Mouse (Mus musculus) megakaryocyte-erythroid progenitor cell, adult 5-6 weeks (primary cell): ENCODE data around the gene Padi3. TPM values are rescaled to one million over a fixed set of nuclear protein-coding genes. Genes with fewer than 3 reads are reported as not detected.
A peak's percentile ranks its signal among the peaks of the same experiment; 100 is the strongest.

ENCODE experiments used
- ATAC-seq: replicated peaks from 2 replicates; pipeline ENCODE4 v1.8.0; 2016; ENCODE audit warnings: mild to moderate bottlenecking, inconsistent platforms; ENCODE audit not compliant: severe bottlenecking, poor library complexity, low FRiP score, low TSS enrichment
- total RNA-seq, 2 experiments: library from RNA; stranded (forward) in 1 of 2; stranded (reverse) in 1 of 2; fragments of 200-1000, 215-1000 nt in 1 of 2; fragments of >200 nt in 1 of 2; fragmentation: Nextera tagmentation in 1 of 2; gene quantifications; 2 replicates each; pipeline ENCODE4 v1.2.3; 2014 to 2017

Padi3 gene
- total RNA-seq, 2 experiments from 2014 or later, result 2.1 to 3.4 TPM

DNA sequence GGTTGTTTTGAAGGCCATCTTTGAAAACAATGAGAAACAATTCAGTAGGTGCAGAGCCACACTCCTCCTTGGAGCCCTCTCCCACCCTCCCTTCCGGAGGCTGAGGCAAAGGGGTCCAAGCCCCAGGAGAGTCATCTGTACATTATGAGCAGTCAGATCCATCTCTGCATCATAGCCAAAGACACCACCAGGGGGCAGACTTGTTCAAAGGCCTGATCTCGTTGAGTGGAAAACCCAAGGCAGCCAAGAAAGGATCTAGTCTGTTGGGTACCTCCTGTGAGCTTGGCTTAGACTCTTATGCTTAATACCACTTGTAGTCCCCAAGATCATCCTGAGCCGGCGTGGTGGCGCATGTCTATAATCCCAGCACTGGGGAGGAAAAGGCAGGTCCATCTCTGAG is 11.5 kb upstream of the Padi3 start:
- 0 out of 2 replicates have a peak, but pooled peaks have one; percentile 13 for ATAC-seq

DNA sequence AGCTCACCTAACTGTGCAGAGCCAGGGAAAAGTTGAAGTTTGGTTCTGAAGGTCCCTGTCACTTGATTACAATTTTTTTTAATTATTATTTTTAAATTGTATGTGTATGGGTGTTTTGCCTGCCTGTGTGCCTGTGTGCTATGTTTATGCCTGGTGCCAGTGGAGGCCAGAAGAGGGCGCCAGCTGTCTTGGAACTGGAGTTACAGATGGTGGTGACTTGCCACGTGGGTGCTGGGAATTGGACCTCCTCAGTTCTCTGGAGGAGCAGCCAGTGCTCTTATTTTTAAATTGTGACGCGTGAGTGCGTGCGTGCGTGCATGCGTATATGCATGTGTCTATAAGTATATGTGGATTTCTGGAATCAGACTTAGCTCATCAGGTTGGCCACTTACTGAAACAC is 7.0 kb upstream of the Padi3 start:
- no peak for ATAC-seq

DNA sequence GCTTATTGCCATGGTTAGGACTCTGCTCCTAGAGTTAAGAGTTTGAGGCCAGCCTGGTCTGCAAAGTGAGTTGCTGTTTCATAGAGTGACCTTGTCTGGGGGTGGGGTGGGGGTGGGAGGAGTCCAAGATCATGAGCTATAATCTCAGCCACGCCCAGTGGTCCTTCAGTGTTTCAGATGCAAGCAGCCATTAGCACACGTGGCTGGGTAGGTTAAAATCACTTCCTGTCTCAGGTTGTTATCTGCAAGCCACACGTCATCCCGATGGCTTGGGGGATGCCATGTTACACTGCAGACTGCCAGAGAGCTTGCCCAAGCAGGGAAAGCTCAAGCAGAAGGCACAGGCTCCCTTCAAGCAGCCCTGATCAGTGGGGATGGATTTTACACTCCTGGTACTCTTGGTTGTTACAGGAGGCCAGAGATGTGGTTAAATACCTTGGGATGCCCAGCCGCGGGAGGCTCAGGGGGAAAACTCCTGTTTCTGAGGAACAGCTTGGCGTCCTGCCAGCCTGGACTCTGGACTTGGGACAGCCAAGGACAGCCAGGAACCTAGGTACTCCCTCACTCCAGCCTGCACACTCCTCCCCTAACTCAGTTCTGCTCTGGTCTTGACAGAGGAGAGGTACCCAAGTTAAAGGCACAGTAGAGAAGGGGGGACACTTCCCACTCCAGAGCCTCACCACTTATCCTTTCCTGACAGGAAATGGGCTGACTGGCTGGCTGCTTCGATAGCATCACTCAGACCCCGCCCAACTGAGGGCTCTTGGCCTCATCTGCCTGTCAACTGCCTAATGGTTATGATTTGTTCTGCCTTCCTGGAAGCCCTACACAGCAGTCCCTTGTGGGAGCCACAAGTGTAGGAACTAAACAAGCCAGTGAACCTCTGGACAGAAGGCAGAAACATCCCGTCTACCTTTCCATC is 5.8 kb upstream of the Padi3 start:
- peak; percentile 25; the same call in 1 of the 2 replicates for ATAC-seq

DNA sequence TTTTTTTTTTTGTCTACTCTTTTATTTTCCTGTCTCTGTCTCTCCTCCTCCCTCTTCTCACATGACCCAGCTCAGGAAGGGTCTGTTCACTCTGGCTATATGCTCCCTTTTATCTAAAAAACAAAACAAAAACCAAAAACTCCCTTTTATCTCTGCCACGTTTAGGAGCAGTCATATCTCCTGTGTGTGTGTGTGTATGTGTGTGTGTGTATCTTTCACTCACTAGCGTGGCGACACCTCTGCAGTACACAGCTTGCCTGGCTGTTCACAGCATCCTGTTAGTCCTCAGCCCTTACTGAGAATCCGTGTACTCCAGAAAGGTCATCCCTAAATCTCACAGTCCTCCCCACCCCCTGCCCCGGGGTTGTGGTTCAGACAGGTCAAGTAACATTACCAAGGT is 5.0 kb upstream of the Padi3 start:
- ATAC-seq, result no peak

DNA sequence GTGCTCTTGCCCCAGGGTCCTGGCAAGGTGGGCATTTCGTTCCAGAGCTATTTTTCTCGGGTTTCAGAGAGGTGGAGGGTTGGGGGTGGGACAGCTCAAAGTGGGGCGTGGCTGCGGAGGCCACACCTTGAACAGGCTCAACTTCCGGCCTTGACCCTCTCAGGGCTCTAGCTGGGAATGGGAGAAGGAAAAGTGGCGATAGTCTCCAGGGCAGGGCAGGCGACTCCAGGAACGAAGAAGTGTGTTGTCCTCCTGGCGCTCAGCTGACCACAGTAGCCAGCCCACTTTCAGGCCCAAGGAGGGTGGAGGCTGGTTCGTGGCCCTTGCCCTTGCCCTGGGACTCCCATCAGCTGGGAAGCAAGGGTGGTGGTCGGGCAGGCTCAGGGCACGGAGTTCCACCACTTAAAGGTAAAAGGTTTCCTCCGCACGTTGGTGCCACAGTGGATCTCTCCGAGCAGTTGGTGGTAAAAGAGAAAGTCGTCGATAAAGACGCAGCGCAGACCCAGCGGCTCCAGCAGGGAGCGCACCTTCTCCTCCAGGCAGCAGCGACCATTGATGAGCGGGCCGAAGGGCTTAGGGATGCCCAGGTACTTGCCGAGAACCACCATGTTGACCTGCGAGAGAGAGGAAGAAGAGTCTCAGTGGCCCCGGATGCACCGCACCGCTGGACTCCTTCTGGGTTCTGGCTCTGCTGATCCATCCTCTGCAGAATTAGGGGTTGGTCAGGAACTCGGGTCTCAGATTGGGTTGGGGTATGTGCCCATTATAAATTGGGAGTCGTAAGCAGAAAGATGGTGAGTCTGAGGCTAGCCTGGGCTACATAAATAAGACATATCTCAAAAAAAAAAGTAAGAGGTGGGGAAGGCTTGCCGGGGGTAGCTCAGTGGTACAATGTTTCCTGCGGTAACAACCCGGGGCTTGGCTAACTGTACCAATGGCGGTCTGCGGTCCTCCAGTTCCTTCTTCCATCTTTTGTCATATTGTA is 4.1 kb upstream of the Padi3 start:
- peak; percentile 54 for ATAC-seq

DNA sequence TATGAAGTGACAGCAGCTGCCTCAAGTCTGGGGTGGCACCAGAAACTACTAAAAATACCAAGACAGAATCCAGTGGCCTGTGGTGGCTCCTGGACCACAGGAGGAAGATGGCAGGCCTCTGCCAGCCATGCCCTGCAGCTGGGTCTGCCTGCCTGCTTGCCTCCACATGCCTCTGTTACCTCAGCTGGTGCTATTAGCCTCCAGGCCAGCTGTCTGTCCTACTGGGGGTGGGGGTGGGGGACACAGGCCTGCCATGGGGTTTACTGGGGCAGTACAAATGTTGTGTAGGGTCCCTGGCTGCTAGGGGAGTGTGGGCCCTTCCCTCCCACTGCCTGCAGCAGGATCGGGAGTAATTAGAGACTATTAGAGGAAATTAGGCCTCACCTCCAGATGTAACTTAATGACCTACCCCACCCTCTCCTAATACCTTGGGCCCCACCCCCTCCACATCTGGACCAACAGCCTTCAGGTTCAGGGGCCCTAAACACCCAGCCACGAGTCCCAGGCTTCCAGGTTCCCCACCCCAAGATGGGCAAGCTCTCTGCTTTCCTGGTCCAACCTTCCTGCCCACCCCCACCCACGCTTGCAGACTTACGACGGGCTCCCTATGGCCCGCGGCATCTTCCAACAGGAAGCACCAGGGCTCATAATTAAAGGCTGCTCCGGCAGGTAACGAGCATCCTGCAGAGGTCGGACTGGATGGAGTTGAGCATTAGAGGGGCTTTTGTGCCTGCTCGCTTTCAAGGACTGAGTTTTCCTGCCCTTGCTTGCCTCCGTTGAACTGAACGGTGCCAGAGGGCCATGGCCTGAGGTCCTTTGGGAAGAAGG is 3.1 kb upstream of the Padi3 start:
- ATAC-seq, result no peak

DNA sequence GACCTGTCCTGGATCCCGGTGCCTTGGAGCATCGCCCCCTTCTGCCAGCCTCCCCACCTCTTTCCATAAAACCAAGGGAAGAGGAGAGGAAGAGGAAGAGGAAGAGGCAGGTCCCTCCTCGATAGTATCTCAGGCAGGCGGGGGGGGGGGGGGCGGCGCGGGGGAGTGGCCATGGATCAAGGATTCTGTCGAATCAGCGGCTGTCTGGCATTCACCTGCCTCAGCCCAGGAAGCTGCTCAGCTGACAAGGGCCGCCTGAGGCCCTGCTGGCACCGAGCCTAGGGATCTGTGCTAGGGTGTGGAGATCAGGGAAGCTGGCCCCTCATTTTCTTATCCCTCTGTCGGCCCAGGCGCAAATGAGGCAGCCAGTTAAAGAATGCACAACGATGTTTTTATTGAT is 2.2 kb upstream of the Padi3 start:
- no peak for ATAC-seq

DNA sequence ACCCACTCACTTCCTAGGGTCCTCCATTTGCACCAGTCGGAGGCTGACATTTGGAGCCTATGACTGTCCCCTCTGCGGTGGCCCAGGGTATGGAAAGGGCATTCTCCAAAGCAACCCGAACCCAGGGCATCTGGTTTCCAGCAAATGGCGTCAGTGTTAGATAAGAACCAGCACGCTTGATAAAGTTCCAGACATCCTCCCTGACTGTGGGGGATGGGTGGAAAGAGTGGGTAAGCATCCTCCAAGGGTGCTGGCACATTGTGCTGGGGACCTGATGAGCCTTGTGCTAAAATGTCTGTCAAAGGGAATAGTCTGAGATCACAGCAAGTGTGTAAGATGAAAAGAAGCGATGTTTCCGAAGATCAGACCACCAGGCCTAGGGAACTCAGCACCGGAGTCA is 1.7 kb upstream of the Padi3 start:
- no peak for ATAC-seq

DNA sequence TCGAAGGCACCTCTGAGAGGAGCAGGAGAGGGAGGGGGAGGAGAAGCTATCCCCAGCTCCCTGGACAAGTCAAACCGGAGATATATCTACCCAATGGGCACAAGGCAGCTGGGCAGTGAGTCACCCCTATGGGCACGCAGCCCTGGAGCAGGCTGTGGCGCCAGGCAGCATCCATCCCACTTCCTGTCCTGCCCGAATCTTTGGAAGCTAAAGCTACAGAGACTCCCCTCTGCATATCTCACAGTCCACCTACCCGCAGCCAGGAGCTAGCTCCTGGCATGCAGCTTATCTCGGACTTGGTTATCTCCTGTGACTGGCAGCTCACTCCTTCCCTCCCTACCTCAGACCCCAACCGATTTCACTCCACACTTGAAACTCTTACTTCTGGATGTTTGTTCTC is 1.3 kb downstream of the Padi3 start:
- ATAC-seq, result peak; percentile 27

DNA sequence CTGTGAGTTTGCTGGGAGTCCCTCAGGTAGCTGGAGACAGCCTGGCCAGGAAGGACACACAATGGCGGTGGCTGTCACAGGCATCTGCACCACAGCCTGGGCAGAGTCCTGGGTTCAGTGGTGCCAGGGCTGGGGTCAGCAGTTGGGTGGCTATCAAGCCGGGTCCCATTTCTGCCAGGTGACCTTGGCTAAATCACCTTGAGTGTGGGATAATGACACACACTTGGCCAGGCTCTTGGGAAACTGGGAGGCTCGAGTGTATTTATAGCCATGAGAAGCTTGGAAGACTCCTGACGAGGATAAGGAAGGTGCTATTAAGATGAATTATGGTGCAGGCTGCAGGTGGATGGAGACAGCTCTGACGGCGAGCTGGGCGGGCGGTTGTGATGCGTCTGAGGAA is 5.8 kb downstream of the Padi3 start:
- ATAC-seq, result no peak

DNA sequence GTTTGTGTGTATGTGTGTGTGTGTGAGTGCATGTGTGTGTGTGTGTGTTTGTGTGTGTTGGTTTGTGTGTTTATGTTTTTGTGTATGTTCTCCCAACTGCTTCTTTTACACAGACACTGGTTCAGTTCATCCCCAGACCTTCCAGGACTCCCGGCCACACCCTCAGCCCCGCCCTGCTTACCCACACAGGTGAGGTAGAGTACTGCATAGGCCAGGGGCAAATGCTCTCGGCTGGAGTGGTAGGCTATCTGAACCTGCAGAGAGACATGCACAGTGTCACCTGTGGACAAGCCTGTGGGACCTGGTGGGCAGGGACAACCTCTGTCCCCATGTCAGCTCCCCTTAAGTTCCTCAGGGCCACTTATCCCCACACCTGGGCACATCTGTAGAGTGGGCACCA is 9.1 kb downstream of the Padi3 start:
- ATAC-seq, result no peak

DNA sequence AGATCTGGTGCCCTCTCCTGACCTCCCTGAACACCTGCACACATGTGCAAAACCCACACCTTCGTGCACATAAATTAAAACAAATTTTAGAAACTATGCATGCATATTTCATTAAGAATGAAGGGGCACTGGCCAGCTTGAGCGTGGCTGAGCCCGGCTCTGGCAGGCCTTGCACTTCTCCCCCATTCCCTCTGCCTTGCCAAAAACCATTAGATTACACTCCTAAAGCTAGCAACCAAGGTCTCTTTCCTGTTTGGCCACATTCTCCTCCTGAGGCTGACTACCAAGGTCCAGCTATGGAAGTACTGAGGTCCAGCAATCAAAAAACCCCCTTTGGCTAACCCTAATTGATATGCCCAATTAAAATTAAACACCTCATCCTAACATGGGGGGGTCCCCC is 13.7 kb downstream of the Padi3 start:
- ATAC-seq, result no peak

DNA sequence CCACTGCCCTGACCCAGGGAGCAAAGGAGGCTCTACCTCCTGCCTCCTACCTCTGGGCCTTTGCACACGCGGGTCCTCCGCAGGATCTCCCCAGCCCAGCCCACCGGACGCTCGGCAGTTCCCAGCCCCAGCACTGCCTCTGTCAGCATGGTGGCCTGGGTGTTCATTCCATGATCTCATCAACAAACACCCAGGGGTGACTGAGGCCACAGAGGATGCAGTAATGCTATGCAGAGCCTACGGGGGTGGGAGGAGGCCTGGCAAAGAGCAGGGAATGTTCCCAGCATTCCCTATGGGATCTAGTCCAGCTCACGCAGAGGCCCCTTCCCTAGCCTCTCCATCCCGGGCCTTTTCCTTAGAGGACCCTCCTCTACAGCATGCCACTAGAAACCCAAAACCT is 15.8 kb downstream of the Padi3 start:
- no peak for ATAC-seq

DNA sequence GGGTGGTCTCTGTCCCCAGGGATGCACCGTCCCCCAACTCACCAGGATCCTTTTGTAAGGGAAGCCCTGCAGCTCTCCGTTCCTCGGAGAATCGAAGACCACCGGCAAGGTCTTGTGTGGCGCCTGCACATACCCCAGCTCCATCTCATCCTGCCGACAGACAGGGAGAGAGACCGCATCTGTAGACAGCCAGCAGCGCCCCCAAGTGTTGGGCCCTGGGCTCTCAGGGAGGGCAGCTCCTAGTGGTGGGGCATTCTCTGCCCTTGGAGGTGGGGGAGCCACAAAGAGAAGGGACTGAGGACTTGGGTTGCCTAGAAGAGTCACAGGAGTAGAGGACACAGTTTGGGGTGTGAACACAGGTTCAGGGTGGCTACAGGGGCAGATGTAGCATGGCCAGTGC is 16.7 kb downstream of the Padi3 start:
- no peak for ATAC-seq

DNA sequence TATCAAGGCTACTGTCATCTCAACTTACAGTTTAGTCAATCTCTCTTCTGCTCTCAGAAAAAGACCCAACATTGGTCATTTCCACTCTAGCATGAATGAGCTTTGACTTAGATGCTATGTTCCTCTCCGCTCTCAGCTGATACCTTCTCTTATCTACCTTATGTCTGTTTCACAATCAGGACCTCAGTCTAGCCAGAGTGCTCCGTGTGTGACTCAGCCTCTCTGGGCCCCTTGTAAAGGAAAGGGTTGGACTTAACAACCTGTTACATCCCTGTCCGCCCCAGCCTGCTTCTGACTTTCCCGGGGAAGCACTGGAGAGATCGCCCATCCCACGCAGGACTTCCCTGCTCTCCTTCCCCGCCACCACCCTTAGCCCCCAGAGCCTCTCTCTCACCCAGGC is 17.9 kb downstream of the Padi3 start:
- no peak for ATAC-seq

DNA sequence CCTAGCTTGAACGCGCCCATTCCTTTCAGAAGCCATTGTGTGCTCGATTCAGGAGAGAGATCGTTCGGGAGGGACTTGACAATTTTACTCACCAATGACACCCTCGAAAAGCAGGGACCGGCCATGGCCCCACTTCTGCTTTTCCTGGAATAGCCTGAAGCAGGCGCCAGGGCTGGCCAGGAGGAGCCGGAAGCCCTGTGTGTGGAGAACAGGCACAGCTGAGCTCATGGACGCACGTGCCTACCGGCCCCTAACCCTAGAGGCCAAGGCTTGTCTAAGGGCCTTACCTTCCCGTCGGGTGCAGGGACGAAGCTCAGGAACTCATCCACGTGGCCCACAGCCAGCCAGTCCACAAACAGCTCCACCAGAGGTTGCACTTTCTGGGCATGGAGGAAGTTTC is 19.4 kb downstream of the Padi3 start:
- ATAC-seq, result no peak

DNA sequence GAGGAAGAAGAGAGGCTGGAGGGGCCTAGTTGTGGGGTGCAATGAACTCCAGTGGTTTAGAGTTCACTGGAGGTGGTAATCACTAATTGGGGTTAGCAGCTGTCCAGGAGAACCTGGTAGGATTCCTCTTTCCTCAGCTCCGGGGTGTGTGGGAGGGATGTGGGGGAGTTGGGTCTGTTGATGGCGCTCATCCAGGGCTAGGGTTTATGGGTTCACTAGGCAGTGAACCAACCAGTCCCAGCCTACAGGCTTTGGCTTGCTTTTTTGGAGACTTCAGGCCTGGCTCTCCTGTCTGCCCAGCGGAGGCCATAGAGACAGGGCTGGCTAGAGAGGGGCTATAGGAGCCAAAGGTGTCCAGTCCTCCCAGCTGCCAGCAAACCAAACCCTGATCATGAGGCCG is 20.5 kb downstream of the Padi3 start:
- ATAC-seq, result no peak

DNA sequence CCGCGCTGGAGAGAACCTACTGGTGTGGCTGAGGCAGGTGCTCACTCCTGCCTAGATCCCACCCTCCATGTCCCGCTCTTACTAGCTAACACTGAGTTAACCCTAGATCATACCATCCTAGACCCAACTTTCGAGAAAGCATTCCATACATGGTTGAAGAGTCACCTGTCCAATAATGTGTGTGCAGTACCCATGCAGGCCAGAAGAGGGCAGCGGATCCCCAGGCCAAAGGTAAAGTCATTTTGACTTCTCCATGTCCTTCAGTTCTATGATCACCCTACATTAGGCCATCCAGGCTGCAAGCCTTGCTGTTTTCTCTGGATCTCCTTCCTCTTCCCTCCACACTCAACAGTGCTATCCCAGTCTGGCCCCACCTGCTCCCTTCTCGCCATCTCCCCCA is 21.5 kb downstream of the Padi3 start:
- peak; percentile 65 for ATAC-seq

DNA sequence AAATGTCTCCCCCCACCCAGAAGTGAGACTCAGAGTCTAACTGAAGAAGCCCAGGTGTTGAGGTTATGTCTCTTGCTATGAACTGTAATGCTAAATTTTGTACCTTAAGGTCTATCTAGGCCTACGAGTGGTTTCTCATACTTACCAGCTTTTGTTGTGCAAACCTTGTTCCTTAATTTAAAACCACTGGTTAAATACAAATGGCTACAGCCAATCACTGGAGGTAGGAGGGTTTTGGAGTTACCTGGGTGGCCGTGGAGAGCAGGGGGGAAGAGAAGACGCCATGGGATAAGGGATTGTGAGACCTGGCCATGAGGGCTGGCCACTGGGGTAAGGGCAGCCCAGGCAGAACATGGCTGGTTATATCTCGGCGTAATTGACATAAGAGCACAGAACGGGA is 22.2 kb downstream of the Padi3 start:
- ATAC-seq, result no peak

DNA sequence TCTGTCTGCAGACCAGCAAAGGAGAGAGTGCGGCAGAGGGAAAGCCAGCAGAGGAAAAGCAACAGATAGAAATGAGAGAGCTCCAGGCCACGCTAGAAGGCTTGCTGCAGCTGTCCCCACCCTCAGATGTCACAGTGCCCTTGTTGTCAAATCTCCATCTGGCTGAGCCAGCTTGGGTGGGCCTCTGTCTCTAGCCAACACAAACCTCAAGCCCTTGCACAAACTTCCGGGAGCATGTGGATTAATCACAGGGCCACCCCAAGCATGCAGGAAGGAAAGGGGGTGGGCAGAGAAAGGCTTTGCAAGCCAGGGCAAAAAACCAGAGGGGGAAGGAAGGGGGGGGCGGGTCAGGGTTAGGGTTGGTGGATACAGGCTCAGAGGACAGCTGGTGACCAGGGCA is 23.0 kb downstream of the Padi3 start:
- no peak for ATAC-seq
